Mouse (Mus musculus) right cerebral cortex, adult 18-20 months (tissue): ENCODE results near the gene Dctn2.

Experiments used
- DNase-seq: peaks from one replicate; pipeline ENCODE4 v3.0.0; 2022; ENCODE audit warnings: mixed read lengths

Dctn2 gene

GRCm38 (mm10) chr10:127264336-127264735 lies 1.8 kb upstream of the Dctn2 start:
- no peak for DNase-seq

- DNase-seq: no peak
Measured at GRCm38 (mm10) chr10:127264971-127265370, 1.2 kb upstream of the Dctn2 start.

GRCm38 (mm10) chr10:127265727-127266111 lies 449 bp upstream of the Dctn2 start:
- no peak for DNase-seq

- DNase-seq: no peak
Measured at GRCm38 (mm10) chr10:127267318-127267717, 1.1 kb downstream of the Dctn2 start.

DNA sequence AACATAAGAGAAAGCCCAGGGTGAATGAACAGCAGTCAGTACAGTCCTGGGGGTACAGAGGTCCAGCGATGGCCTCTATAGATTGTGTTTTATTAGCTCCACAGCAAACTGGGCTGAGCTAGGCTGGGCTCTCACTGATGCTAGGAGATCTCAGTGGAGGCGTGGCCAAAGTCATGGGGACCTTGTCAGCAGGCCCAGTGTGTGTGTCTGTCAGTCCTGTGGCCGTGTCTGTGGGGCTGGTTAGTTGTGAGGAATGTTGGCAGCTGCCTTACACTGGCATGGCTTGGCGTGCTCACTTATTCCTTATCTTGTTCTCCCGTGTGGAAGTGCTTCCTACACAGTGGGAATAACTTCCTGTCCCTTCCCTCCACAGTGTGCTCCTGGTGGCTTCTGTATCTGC lies 2.2 kb downstream of the Dctn2 start:
- DNase-seq: no peak

- no peak for DNase-seq
Measured at GRCm38 (mm10) chr10:127269036-127269435, 2.9 kb downstream of the Dctn2 start.

GRCm38 (mm10) chr10:127269884-127270283 lies 3.7 kb downstream of the Dctn2 start:
- no peak for DNase-seq

DNA sequence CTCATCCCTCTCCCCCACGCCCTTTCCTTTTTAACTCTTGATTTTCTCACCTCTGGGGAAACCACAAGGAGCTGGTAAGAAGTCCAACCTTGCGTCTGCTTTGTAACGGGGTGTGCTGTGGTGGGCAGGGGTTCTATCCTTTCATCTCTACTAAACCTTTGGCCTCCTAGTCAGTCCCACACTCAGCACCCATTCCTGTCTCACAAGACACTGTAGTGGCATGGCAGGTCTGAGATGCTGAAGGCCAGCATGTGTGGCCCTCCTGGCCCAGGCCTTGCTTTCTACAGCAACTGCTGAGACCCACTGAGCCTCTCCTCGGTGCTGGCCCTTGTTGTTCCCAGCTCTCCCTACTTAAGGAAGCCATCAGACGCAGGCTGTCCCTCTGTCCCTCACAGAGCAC lies 6.2 kb downstream of the Dctn2 start:
- DNase-seq: no peak

GRCm38 (mm10) chr10:127274261-127275022 lies 8.3 kb downstream of the Dctn2 start:
- DNase-seq: no peak

- DNase-seq: no peak
Measured at GRCm38 (mm10) chr10:127279730-127280129, 13.6 kb downstream of the Dctn2 start.

DNA sequence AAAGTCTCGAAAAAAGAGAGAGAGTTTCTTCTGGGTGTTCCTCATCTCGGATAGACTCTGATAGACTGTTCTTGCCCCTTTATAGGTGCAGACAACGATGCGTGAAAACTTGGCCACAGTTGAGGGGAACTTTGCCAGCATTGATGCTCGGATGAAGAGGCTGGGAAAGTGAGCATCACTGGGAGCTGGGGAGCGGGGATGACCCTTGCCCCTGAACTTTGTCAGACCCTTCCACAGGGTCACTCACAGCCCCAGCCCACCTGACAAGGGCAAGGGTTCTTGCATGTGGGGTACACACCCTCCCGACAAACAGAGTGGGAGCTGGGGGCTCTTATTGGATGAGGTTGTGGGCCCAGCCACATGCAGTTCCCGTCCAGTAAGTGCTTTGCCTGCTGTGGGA lies 15.1 kb downstream of the Dctn2 start:
- no peak for DNase-seq

DNA sequence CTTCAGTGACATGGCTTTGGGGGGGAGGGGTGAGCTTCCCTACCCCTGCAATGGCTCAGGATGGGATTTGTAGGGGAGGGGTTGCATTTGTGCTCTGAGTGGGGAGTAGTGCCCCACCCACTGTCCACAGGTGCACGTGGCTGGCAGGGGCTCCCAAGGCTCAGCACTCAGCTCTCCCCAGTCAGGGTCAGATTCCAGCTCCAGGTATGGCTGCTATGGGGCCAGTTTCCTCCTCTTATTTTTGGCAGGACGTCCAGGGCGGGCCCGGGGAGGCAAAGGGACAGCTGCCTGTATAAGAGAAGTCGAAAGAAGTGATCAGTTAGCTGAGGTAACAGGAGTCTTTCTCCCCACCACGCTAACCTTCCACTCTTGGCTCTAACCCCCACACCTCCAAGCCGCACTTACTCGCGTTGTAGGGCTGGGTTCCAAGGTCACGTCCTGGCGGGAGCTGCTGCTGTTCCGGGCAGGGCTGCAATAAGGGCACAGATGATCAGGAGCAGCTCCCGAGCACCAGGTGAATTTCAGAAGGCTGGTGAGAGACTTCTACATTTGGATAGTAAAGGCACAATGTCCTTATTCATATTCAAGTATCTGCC lies 16.6 kb downstream of the Dctn2 start:
- no peak for DNase-seq

DNA sequence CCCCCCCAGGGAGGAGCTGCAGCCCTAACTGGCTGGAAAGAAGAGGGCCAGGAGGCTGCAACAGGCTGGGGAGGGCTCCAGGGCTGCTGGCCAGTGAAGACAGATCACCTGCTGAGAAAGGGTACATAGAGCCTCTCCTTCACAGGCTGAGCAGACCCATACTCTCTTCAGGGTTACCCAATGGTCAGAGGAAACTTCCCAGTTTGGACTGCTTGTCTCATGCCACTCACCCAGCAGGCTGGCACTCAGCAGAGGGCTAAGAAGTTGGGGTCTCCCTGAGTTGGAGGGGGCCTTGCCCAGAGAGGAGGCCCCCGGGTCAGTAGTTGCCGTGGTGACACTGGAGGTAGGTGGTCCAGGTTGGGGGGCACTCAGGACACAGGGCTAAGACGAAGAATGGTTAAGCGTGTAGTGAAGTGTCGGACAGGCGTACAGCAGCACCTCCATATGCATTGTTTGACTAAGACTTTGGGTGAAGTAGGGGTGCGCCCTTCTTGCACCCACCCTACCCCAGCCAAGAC lies 18.0 kb downstream of the Dctn2 start:
- no peak for DNase-seq

DNA sequence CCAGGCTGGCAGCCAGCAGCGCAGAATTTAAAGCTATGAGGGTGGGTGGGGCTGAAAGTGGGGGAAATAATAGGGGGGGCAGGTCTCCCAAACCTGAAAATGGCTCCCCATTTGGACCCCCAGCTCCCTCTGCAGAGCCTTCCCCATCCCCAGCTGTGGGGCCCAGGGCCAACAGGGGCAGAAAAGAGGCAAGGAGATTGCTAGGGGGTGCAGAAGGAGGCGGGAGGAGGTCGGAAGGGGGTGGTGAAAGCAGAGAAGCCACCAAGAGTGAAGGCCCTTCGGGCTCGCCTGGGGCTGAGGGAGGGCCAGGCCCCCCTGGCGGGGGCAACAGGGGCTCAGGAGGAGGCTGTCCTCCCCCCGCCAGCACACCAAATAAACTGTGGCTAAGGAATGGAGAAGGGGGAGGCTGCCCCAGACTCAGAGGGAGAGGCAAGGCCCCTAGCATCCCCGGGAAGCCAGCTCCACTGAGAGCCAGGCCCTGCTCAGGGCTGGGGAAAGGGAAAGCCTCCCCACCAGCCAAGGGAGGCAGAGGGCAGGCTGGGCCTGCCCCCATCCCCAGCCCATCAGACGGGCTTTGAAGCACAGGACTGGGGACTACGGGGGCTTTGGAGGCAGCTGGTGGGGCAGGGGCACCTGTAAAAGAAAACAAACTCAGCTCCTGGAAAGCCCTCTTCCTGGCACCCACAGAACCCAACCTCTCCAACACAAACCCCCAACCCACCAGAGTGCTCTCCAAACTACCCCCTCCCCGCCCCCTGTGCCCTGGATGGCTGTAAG lies 18.7 kb downstream of the Dctn2 start:
- DNase-seq: no peak

DNA sequence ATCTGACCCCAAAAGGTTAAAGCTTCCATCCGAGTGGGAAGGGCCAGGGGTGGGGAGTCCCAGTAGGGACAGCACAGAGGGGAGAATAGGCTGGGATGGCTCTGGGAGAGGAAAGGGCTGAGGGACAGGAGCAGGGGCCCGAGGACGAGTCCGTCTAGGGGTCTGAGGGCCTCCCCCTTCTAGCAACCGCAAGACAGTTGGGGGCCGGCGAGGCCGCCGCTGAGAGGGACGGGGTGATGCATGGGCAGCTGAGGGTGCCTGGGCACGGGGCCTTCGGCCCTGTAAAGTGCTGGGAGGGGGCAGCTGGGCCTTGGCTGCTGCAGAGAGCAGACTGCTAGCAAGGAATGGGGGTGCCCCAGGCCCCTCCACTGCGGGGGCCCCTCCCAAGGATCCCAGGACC lies 19.5 kb downstream of the Dctn2 start:
- DNase-seq: no peak

DNA sequence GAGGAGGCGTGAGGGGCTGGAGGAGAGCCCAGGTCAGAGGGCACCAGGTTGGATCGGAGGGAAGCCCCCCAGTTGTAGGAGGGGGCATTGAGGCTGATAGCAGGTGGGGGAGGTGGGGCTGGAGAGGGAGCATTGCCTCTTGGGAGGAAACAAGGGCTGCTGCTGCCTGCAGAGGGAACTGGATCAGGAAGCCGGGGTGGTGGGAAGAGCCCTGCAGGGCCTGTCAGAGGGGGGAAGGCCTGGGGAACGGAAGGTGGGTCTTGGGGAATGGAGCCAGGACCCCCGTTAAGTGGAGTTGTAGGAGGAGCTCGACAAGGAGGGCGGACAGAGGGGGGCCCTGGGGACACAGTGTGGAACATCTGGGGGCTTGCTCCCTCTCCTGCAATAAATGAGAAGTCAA lies 20.0 kb downstream of the Dctn2 start:
- DNase-seq: no peak

- DNase-seq: no peak
Measured at GRCm38 (mm10) chr10:127286730-127287129, 20.6 kb downstream of the Dctn2 start.

DNA sequence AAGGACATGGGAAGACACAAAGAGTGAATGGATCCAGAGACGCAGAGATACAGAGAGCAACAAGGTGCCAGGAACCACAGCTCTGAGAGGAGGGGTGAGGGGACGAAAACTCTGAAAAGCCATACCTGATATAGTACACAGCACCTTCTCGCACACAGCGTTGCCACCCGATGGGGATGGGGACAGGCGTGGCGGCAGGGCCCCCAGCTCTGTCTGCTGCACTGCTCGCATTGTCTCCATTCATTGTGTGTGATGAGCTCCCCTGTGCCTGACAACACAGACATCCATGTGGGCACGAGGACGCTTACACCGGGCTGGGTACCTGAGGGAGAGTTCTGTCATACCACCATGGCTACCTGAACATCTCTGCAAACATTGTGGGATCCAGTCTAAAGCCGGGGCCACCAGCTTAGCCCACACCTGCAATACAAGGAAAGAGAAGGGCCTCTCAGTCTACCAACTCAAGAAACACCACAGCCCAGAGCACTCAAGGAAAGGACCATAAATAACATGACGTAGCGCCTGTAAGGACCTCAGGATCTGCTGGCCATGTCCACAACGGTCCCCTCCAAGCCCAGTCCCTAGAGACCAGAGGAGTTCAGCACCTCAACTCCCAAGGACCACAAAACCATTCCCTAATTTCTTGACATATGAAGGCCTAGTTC lies 21.2 kb downstream of the Dctn2 start:
- no peak for DNase-seq

DNA sequence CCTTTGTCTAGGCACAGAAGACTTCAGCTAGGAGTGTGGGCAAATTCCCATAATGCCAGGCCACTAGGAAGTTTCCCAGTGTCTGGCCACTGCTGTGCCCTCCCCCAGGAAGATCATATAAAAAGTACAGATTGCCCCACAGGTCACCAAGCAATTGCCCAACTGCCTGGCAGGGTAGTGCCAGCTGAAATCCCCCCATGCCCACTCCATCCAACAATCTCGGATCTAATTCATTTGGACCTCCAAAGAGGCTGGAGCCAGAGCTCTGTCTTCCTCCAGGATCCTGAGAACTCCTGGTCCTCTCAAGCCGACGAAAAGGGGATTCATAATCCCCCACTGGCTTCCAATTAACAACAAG lies 21.7 kb downstream of the Dctn2 start:
- DNase-seq: no peak

DNA sequence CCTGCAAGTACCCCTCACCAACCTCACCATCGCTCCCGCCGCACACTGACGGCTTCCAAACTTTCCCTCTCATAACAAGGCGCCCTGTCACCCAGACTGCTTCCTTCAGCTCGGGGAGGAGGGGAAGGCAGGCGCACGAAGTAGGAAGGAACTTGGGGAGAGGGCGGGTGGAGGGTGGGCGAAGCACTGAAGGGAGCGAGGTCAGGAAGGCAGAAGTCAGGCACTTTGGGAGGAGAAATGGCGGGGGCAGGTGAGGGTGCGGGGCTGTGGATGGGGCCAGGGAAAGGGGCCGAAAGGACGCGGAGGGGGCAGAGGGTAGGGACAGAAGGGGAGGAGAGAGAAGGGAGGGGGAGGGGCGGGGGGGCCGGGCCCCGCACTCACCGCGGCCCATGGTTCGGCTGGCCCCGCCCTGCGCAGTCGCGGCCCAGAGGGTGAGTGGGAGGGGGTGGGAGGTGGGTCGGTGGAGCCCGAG lies 22.2 kb downstream of the Dctn2 start:
- peak; percentile 41 for DNase-seq

- DNase-seq: peak; percentile 88
Measured at GRCm38 (mm10) chr10:127288800-127289572, 22.8 kb downstream of the Dctn2 start, which contains the start of gene Mbd6. Gene Mbd6, minus strand, starts transcription at chr10:127289018.

GRCm38 (mm10) chr10:127289573-127290191 lies 23.5 kb downstream of the Dctn2 start:
- peak; percentile 52 for DNase-seq
